16 mouse cellular contexts compared by ENCODE assay signal in genomic region chr13:57984163-57984562, GRCm38 (mm10).
DNase-seq lines count a peak whose midpoint lies in the region; ATAC-seq and TF ChIP-seq lines count a peak whose summit lies in the region.
"Had no signal": no experiment of that assay in that cellular context is flagged by ENCODE, and none has a peak within 500 bp of the region (broad histone marks: within the 10 kb centered on the region; RNA-seq: fewer than 3 reads in every experiment).

No protein-coding gene starts in this region.

- no peak overlapping the region for H3K4me2 ChIP-seq in forebrain, embryonic 13.5 days
- H3K4me2 ChIP-seq in forebrain, embryonic 14.5 days (ENCODE audit: low read length), result no peak overlapping the region
- H3K4me2 ChIP-seq in kidney, embryonic 16.5 days (replicated peaks; ENCODE audit: low read depth, low read length), result no peak overlapping the region
- H3K4me2 ChIP-seq: embryonic facial prominence, embryonic 15.5 days; neural tube, embryonic 13.5 days had no signal

- H3K4me3 ChIP-seq in forebrain, embryonic 13.5 days, result no peak overlapping the region
- no peak overlapping the region for H3K4me3 ChIP-seq in forebrain, embryonic 14.5 days (ENCODE audit: low read depth, low read length)
- no peak overlapping the region for H3K4me3 ChIP-seq in kidney, embryonic 16.5 days (ENCODE audit: low read length)
- no peak overlapping the region for H3K4me3 ChIP-seq in thymus, adult 2 months (ENCODE audit: control insufficient read depth, insufficient read depth, low read length)
- H3K4me3 ChIP-seq: embryonic facial prominence, embryonic 15.5 days; gastrocnemius, adult 2 months; neural tube, embryonic 13.5 days had no signal

- no peaks in the 10 kb centered on the region for H3K27me3 ChIP-seq in forebrain, embryonic 13.5 days
- H3K27me3 ChIP-seq in forebrain, embryonic 14.5 days (replicated peaks; ENCODE audit: control insufficient read depth, insufficient read depth, low read length), result no peaks in the 10 kb centered on the region
- no peaks in the 10 kb centered on the region for H3K27me3 ChIP-seq in kidney, embryonic 16.5 days (ENCODE audit: insufficient read depth, low read length)
- no peaks in the 10 kb centered on the region; the same call in 1 of the 2 replicates for H3K27me3 ChIP-seq in thymus, adult 2 months (ENCODE audit: control insufficient read depth, insufficient read depth, low read length)
- H3K27me3 ChIP-seq: embryonic facial prominence, embryonic 15.5 days; neural tube, embryonic 13.5 days had no signal

- no peak for TF ChIP-seq POLR2A in thymus, adult 2 months (IDR thresholded peaks at IDR 0.05; ENCODE audit: control insufficient read depth, extremely low read depth, insufficient read depth, low read length, poor library complexity)

- 0 out of 2 replicates have a peak, but pooled peaks have one; percentile 31 for ATAC-seq in forebrain, embryonic 13.5 days
- no peak for ATAC-seq in forebrain, embryonic 14.5 days
- peak; percentile 42; the same call in 1 of the 2 replicates for ATAC-seq in kidney, embryonic 16.5 days (ENCODE audit: low FRiP score, low TSS enrichment)
- ATAC-seq: CD4-positive, CD25-positive, alpha-beta regulatory T cell, adult 4 months had no signal

- DNase-seq in forebrain, embryonic 14.5 days (ENCODE audit: low spot score), result no peak
- DNase-seq in kidney, adult 9 months, result no peak
- peak; percentile 8 for DNase-seq in thymus, adult 2 months
- DNase-seq in thymus, postnatal 25 days, result no peak
- DNase-seq in yolk sac, embryonic 10.5 days (ENCODE audit: low spot score), result peak; percentile 51
- no peak for DNase-seq in kidney, postnatal 14 days
- DNase-seq: gastrocnemius, adult 2 months; heart, postnatal 4 days; kidney, postnatal 4 days; right cerebral cortex, postnatal 25 days; thymus, adult 18-20 months had no signal

- no peaks in the 10 kb centered on the region for H3K9me3 ChIP-seq in forebrain, embryonic 13.5 days (replicated peaks)
- no peaks in the 10 kb centered on the region for H3K9me3 ChIP-seq in forebrain, embryonic 14.5 days (replicated peaks; ENCODE audit: control insufficient read depth, low read length)
- H3K9me3 ChIP-seq in kidney, embryonic 16.5 days (ENCODE audit: low read length), result no peaks in the 10 kb centered on the region
- H3K9me3 ChIP-seq: embryonic facial prominence, embryonic 15.5 days; neural tube, embryonic 13.5 days had no signal

- WGBS in forebrain, embryonic 13.5 days, result 76% methylated on average over 6 of the region's 8 CpGs
- 70% methylated on average over 8 of the region's 8 CpGs for whole genome bisulfite sequencing in forebrain, embryonic 14.5 days
- 34% methylated on average over 8 of the region's 8 CpGs for WGBS in kidney, embryonic 16.5 days
- 69% methylated on average over 8 of the region's 8 CpGs for WGBS in thymus, adult 2 months

- H3K27ac ChIP-seq in forebrain, embryonic 13.5 days, result no peak overlapping the region
- H3K27ac ChIP-seq in forebrain, embryonic 14.5 days (ENCODE audit: low read depth, low read length), result no peak overlapping the region
- H3K27ac ChIP-seq in kidney, embryonic 16.5 days (ENCODE audit: low read length), result no peak overlapping the region
- no peak overlapping the region for H3K27ac ChIP-seq in thymus, adult 2 months (ENCODE audit: control insufficient read depth, insufficient read depth, low read length)
- H3K27ac ChIP-seq: embryonic facial prominence, embryonic 15.5 days; gastrocnemius, adult 2 months; neural tube, embryonic 13.5 days had no signal

- H3K9ac ChIP-seq in forebrain, embryonic 13.5 days, result no peak overlapping the region
- no peak overlapping the region for H3K9ac ChIP-seq in forebrain, embryonic 14.5 days (ENCODE audit: low read length)
- H3K9ac ChIP-seq in kidney, embryonic 16.5 days (replicated peaks; ENCODE audit: low read length), result no peak overlapping the region
- H3K9ac ChIP-seq: embryonic facial prominence, embryonic 15.5 days; neural tube, embryonic 13.5 days had no signal

- TF ChIP-seq CTCF in thymus, adult 2 months (IDR thresholded peaks at IDR 0.05; ENCODE audit: borderline replicate concordance, control insufficient read depth, extremely low read depth, insufficient read depth, low read length, poor library complexity), result no peak

- H3K4me1 ChIP-seq in forebrain, embryonic 13.5 days, result peaks cover 24% of the 10 kb centered on the region
- peaks cover 8% of the 10 kb centered on the region for H3K4me1 ChIP-seq in forebrain, embryonic 14.5 days (ENCODE audit: control insufficient read depth, insufficient read depth, low read length)
- peaks cover 9% of the 10 kb centered on the region; the same call in 1 of the 2 replicates for H3K4me1 ChIP-seq in kidney, embryonic 16.5 days (ENCODE audit: insufficient read depth, low read length)
- peaks cover 3% of the 10 kb centered on the region; the same call in 1 of the 2 replicates for H3K4me1 ChIP-seq in thymus, adult 2 months (replicated peaks; ENCODE audit: control insufficient read depth, insufficient read depth, low read length)

- no peaks in the 10 kb centered on the region for H3K36me3 ChIP-seq in forebrain, embryonic 13.5 days (ENCODE audit: poor library complexity, severe bottlenecking)
- no peaks in the 10 kb centered on the region for H3K36me3 ChIP-seq in forebrain, embryonic 14.5 days (ENCODE audit: control insufficient read depth, insufficient read depth, low read length)
- no peaks in the 10 kb centered on the region for H3K36me3 ChIP-seq in kidney, embryonic 16.5 days (ENCODE audit: insufficient read depth, low read length)
- no peaks in the 10 kb centered on the region for H3K36me3 ChIP-seq in thymus, adult 2 months (ENCODE audit: control insufficient read depth, insufficient read depth, low read length)
- H3K36me3 ChIP-seq: embryonic facial prominence, embryonic 15.5 days; neural tube, embryonic 13.5 days had no signal

Comparison
In these comparisons a context has a peak if more than half of its experiments do, and no peak if none do; other contexts are left out.
1. DNase-seq: peak in thymus, adult 2 months (single experiment) and yolk sac, embryonic 10.5 days (single experiment); none in forebrain, embryonic 14.5 days (single experiment), kidney, adult 9 months (single experiment), thymus, postnatal 25 days (single experiment) and kidney, postnatal 14 days (single experiment).